Mouse (Mus musculus): Measurements from ENCODE around the gene Itfg2. TPM values are rescaled to one million over a fixed set of nuclear protein-coding genes. Genes with fewer than 3 reads are reported as not detected.

The Itfg2 gene
- polyA plus RNA-seq, 1 experiment = 48.1 TPM

- WGBS = 81% methylated on average over 16 of the region's 16 CpGs
- DNase-seq = no peak
- TF ChIP-seq POLR2A (IDR thresholded peaks at IDR 0.05; ENCODE audit: borderline replicate concordance, insufficient read depth, low read length) (no peak), CTCF (IDR thresholded peaks at IDR 0.05; ENCODE audit: borderline replicate concordance, insufficient read depth, low read depth, low read length) (no peak)
- Histone ChIP-seq H3K27me3 (ENCODE audit: control insufficient read depth, insufficient read depth, low read length) (no peaks in the 10 kb centered on the region), H3K4me1 (ENCODE audit: control insufficient read depth, insufficient read depth, low read length) (no peaks in the 10 kb centered on the region), H3K27ac (ENCODE audit: insufficient read depth, low read length) (no peak overlapping the region), H3K4me3 (replicated peaks; ENCODE audit: insufficient read depth, low read depth, low read length) (no peak overlapping the region)
These were observed 45.1 kb downstream of the Itfg2 start for GRCm38 (mm10) chr6:128379636-128380035.

DNA sequence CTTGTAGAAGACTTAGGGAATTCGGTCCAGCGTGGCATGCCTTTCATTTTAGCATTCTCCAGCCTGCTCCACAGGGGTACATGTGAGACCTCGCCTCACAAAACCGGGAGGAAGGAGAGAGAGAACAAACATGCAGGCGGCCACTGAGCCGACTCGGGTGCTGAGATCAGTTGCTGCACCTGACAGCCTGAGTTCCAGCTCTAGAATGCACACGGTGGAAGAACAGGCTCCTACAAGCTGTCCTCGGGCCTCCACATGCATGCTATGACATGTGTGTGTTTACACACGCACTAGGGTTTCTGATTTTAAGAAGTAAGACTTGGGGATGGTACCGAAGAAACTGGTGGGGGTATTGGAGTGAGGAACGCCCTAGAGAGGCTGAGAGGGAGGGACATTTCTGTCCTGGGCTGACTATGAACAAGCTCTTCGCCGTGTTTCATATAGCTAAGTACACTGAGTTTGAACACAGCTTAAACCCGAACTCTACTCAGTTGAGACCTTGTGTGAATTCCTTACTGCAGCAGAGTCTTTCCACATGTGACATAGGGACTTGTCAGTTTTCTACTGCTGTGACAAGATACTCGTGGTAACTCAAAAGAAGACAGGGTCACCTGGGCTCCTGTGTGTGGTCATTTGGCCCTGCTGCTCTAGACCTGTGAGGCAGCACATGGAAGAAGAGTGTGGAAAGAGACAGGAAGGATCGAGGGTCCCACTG lies 48.2 kb downstream of the Itfg2 start:
- Histone ChIP-seq H3K27ac (ENCODE audit: insufficient read depth, low read length) (no peak overlapping the region), H3K27me3 (ENCODE audit: control insufficient read depth, insufficient read depth, low read length) (no peaks in the 10 kb centered on the region), H3K4me1 (ENCODE audit: control insufficient read depth, insufficient read depth, low read length) (no peaks in the 10 kb centered on the region), H3K4me3 (replicated peaks; ENCODE audit: insufficient read depth, low read depth, low read length) (no peak overlapping the region)
- 86% methylated on average over 17 of the region's 17 CpGs for WGBS
- TF ChIP-seq POLR2A (IDR thresholded peaks at IDR 0.05; ENCODE audit: borderline replicate concordance, insufficient read depth, low read length) (no peak), CTCF (IDR thresholded peaks at IDR 0.05; ENCODE audit: borderline replicate concordance, insufficient read depth, low read depth, low read length) (no peak)
- no peak for DNase-seq

DNA sequence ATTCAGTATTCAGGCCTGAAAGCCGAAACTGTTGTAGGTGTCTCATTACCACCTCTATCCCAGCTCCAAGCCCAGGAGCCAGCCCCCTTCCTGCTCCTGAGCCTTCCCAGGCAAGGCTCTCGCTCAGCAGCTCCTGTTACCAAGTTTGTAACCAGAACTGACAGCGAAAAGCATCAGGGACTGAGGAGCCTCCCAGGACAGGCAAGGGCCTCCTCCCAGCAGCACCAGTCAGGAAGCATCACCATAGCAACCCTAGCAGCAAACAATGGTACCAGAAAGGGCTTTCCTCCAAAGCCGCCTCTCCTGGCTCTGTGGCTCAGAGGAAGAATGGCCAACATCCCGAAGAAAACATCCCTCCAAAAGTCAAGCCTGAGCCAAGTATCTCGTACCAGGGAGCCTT lies 49.5 kb downstream of the Itfg2 start, which contains the start of the genes Tex52 and Gm44596:
Gene Tex52, plus strand, starts transcription at position 265 of the 400 bp plus-strand sequence.
Gene Gm44596, plus strand, starts transcription at position 312 of the 400 bp plus-strand sequence.
- H3K4me1 ChIP-seq (ENCODE audit: control insufficient read depth, insufficient read depth, low read length) = no peaks in the 10 kb centered on the region
- H3K27me3 ChIP-seq (ENCODE audit: control insufficient read depth, insufficient read depth, low read length) = no peaks in the 10 kb centered on the region
- no peak within 1 kb of the TSS for H3K27ac ChIP-seq (ENCODE audit: insufficient read depth, low read length)
- TF ChIP-seq POLR2A (IDR thresholded peaks at IDR 0.05; ENCODE audit: borderline replicate concordance, insufficient read depth, low read length) (no peak), CTCF (IDR thresholded peaks at IDR 0.05; ENCODE audit: borderline replicate concordance, insufficient read depth, low read depth, low read length) (no peak)
- no peak within 1 kb of the TSS for H3K4me3 ChIP-seq (replicated peaks; ENCODE audit: insufficient read depth, low read depth, low read length)
- no peak for DNase-seq
- 35% methylated on average over 6 of the region's 6 CpGs for WGBS

GRCm38 (mm10) chr6:128370040-128370439 lies 54.7 kb downstream of the Itfg2 start:
- TF ChIP-seq CTCF (IDR thresholded peaks at IDR 0.05; ENCODE audit: borderline replicate concordance, insufficient read depth, low read depth, low read length) (peak; percentile 10; the same call in 1 of the 2 replicates), POLR2A (IDR thresholded peaks at IDR 0.05; ENCODE audit: borderline replicate concordance, insufficient read depth, low read length) (no peak)
- no peaks in the 10 kb centered on the region for H3K4me1 ChIP-seq (ENCODE audit: control insufficient read depth, insufficient read depth, low read length)
- no peak for DNase-seq
- H3K27ac ChIP-seq (ENCODE audit: insufficient read depth, low read length) = no peak overlapping the region
- no peak overlapping the region for H3K4me3 ChIP-seq (replicated peaks; ENCODE audit: insufficient read depth, low read depth, low read length)
- H3K27me3 ChIP-seq (ENCODE audit: control insufficient read depth, insufficient read depth, low read length) = no peaks in the 10 kb centered on the region
- 63% methylated on average over 5 of the region's 5 CpGs for WGBS

- no peak for DNase-seq
- Histone ChIP-seq H3K4me1 (ENCODE audit: control insufficient read depth, insufficient read depth, low read length) (peaks cover 3% of the 10 kb centered on the region; the same call in 1 of the 2 replicates), H3K4me3 (replicated peaks; ENCODE audit: insufficient read depth, low read depth, low read length) (no peak overlapping the region), H3K27ac (ENCODE audit: insufficient read depth, low read length) (no peak overlapping the region), H3K27me3 (ENCODE audit: control insufficient read depth, insufficient read depth, low read length) (no peaks in the 10 kb centered on the region)
- 90% methylated on average over 5 of the region's 5 CpGs for WGBS
- TF ChIP-seq CTCF (IDR thresholded peaks at IDR 0.05; ENCODE audit: borderline replicate concordance, insufficient read depth, low read depth, low read length) (no peak), POLR2A (IDR thresholded peaks at IDR 0.05; ENCODE audit: borderline replicate concordance, insufficient read depth, low read length) (no peak)
These were observed 58.3 kb downstream of the Itfg2 start for GRCm38 (mm10) chr6:128366466-128366865.

- no peak for TF ChIP-seq POLR2A (IDR thresholded peaks at IDR 0.05; ENCODE audit: borderline replicate concordance, insufficient read depth, low read length)
- no peak for TF ChIP-seq CTCF (IDR thresholded peaks at IDR 0.05; ENCODE audit: borderline replicate concordance, insufficient read depth, low read depth, low read length)
- H3K4me3 ChIP-seq (replicated peaks; ENCODE audit: insufficient read depth, low read depth, low read length) = no peak overlapping the region
- DNase-seq = no peak
- 67% methylated on average over 6 of the region's 6 CpGs for WGBS
- H3K27ac ChIP-seq (ENCODE audit: insufficient read depth, low read length) = no peak overlapping the region
- peaks cover 3% of the 10 kb centered on the region; the same call in 1 of the 2 replicates for H3K4me1 ChIP-seq (ENCODE audit: control insufficient read depth, insufficient read depth, low read length)
- H3K27me3 ChIP-seq (ENCODE audit: control insufficient read depth, insufficient read depth, low read length) = no peaks in the 10 kb centered on the region
These were observed 60.0 kb downstream of the Itfg2 start for GRCm38 (mm10) chr6:128364721-128365120.

DNA sequence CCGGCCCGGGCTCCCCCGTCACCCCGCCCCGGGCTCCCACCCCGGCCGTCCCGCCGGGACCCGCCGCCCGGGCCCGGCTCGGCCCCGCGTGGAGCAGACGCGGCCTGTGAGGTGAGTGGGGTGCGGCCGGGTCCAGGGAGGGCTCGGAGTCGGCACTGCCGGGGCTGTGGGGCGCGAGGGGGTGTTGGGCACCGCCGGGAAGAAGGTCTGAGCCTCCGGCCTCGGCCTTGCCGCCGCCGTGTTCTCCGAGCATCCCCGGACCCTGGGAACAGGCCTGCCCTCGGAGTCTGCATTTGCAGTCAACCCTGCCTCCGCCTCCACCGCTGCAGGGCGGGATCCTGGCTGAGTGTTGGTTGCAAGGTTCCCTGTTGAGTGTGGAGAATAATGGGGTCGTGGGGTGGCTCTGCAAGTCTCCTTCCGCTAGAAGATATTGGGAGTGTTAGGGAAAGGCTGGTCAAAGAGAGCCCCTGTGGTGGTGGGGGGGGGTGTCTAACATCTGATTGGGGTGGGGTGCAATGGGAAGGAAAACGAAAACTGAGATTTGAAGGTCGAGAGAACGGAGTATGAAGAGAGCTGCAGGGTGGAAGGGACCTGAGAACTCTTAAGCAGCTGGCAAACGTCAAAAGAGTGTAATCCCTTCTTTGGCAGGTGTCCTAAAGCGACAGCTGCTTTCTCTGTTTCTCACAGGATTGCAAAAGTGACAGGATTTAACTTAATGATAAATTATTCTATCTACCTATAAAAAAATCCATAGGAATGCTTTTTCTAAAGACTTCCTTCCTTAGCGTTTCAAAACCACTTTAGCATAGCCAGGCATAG lies 61.5 kb downstream of the Itfg2 start:
- no peaks in the 10 kb centered on the region for H3K27me3 ChIP-seq (ENCODE audit: control insufficient read depth, insufficient read depth, low read length)
- H3K4me1 ChIP-seq (ENCODE audit: control insufficient read depth, insufficient read depth, low read length) = peaks cover 3% of the 10 kb centered on the region; the same call in 1 of the 2 replicates
- TF ChIP-seq POLR2A (IDR thresholded peaks at IDR 0.05; ENCODE audit: borderline replicate concordance, insufficient read depth, low read length) (no peak), CTCF (IDR thresholded peaks at IDR 0.05; ENCODE audit: borderline replicate concordance, insufficient read depth, low read depth, low read length) (no peak)
- under 1% methylated on average over 43 of the region's 46 CpGs for WGBS
- H3K27ac ChIP-seq (ENCODE audit: insufficient read depth, low read length) = no peak overlapping the region
- DNase-seq = no peak
- peak overlapping the region; percentile 10 for H3K4me3 ChIP-seq (replicated peaks; ENCODE audit: insufficient read depth, low read depth, low read length)

All from cerebellum, adult 2 months (tissue).